Mouse (Mus musculus) stomach, embryonic 14.5 days (tissue): ENCODE results near the gene Cnnm2. TPM values are rescaled to one million over a fixed set of nuclear protein-coding genes. Genes with fewer than 3 reads are reported as not detected.

Experiments
- ATAC-seq: fragments of 200-750 bp; cut with Nextera tagmentation; 2 replicates; pipeline ENCODE4 v1.8.0; 2017; ENCODE audit warnings: low read depth, moderate TSS enrichment; ENCODE audit not compliant: insufficient number of reproducible peaks, insufficient read depth, low FRiP score
- H3K27ac ChIP-seq: fragments of 300-500 bp; sonication (generic); 2 replicates; pipeline ENCODE4 v1.5.1; 2014; ENCODE audit warnings: mild to moderate bottlenecking, low read length, moderate library complexity, mixed read lengths
- H3K27me3 ChIP-seq: fragments of 300-500 bp; sonication (generic); 2 replicates; pipeline ENCODE4 v1.6.1; 2014; ENCODE audit warnings: low read length, control low read depth, mixed read lengths; ENCODE audit not compliant: control insufficient read depth, insufficient read depth
- H3K36me3 ChIP-seq: fragments of 300-500 bp; sonication (generic); 2 replicates; pipeline ENCODE4 v1.6.1; 2014; ENCODE audit warnings: mild to moderate bottlenecking, control low read depth, low read length, moderate library complexity, mixed read lengths; ENCODE audit not compliant: control insufficient read depth, insufficient read depth
- H3K4me1 ChIP-seq: fragments of 300-500 bp; sonication (generic); 2 replicates; pipeline ENCODE4 v1.6.1; 2014; ENCODE audit warnings: low read length, control low read depth, mixed read lengths; ENCODE audit not compliant: control insufficient read depth, insufficient read depth
- H3K4me2 ChIP-seq: fragments of 300-500 bp; sonication (generic); replicated peaks from 2 replicates; pipeline ENCODE4 v1.6.1; 2014; ENCODE audit warnings: low read depth, low read length, control low read depth
- H3K4me3 ChIP-seq: fragments of 300-500 bp; sonication (generic); 2 replicates; pipeline ENCODE4 v1.5.1; 2014; ENCODE audit warnings: low read depth, low read length, control low read depth
- H3K9ac ChIP-seq: fragments of 300-500 bp; sonication (generic); replicated peaks from 2 replicates; pipeline ENCODE4 v1.6.1; 2014; ENCODE audit warnings: low read depth, mild to moderate bottlenecking, control low read depth, low read length, moderate library complexity, mixed read lengths
- H3K9me3 ChIP-seq: fragments of 300-500 bp; sonication (generic); 2 replicates; pipeline ENCODE4 v1.6.1; 2016; ENCODE audit warnings: low read depth, low read length, control low read depth; ENCODE audit not compliant: control insufficient read depth
- WGBS: fragments of 180-500 bp; shearing (Covaris S2); extraction: QIAGEN DNeasy Blood & Tissue Kit; methylation state at CpG from one replicate; pipeline ENCODE4 v1.1.7; 2014; 5-methylcytosine and 5-hydroxymethylcytosine counted together
- polyA plus RNA-seq: library from polyadenylated mRNA; unstranded; fragments of >200 nt; fragmentation: Nextera tagmentation; extraction: Ambion mirVana; gene quantifications from 2 replicates; pipeline ENCODE4 v1.2.1, GENCODE M21; 2014

Cnnm2 gene
- polyA plus RNA-seq, 1 experiment from 2014 or later = 2.5 TPM

DNA sequence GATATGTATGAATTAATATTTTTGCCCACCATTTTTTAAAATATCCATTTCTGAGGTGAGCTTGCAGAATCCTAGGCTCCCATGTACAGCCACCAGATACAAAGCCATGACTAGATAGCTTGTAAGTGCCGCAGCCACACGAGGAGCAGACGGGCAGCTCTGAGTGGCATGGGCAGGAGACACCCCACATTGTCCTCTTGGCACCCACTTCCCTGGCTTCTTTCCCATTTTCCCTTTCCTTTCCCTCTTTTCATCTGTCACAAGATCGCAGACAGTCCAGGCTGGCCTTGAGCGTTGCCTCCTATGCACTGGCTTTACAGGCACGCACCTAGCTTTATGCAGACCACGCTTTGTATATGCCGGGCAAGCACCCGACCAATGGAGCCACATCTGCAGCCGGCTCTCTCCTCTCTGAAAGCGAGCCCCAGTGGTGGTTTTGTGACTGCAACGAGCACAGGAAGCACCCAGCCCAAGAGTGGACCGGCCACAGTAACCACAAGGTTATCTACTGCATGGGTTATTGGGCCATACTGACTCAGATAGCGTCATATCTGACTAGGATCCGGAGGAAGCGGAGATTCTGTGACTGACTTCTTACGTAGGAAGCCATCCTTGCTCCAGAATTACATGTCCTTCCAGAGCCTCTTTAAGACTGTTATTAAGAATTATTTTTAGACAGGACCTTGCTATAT is 102.0 kb downstream of the Cnnm2 start:
- Histone ChIP-seq H3K27me3 (no peaks in the 10 kb centered on the region), H3K9ac (no peak overlapping the region), H3K9me3 (no peaks in the 10 kb centered on the region), H3K4me3 (no peak overlapping the region), H3K27ac (no peak overlapping the region), H3K4me2 (no peak overlapping the region), H3K4me1 (peaks cover 7% of the 10 kb centered on the region; the same call in 1 of the 2 replicates), H3K36me3 (no peaks in the 10 kb centered on the region)
- no peak for ATAC-seq
- WGBS = 81% methylated on average over 17 of the region's 17 CpGs

DNA sequence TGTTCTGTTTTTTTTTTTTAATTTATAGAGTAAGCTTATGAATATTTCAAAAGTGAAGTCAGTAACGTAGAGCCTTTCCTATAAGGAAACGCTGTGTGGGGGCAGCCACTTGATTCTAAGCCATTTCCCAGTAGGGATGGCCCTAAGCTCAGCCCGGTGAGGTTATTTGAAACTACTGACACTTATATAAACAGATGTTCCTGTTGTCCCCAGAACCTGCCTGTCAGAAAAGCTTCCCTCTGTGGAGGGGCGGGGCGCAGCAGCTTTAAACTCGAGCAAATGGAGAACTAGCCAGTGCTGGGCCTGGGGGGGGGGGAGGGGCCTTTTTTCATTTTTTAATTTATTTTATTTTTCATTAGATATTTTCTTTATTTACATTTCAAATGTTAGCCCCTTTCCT is 102.7 kb downstream of the Cnnm2 start:
- no peak for ATAC-seq
- WGBS = 37% methylated on average over 6 of the region's 6 CpGs
- H3K9ac ChIP-seq = no peak overlapping the region
- no peaks in the 10 kb centered on the region for H3K27me3 ChIP-seq
- no peaks in the 10 kb centered on the region for H3K9me3 ChIP-seq
- H3K4me2 ChIP-seq = no peak overlapping the region
- H3K4me1 ChIP-seq = peaks cover 7% of the 10 kb centered on the region; the same call in 1 of the 2 replicates
- H3K36me3 ChIP-seq = no peaks in the 10 kb centered on the region
- H3K4me3 ChIP-seq = no peak overlapping the region
- no peak overlapping the region for H3K27ac ChIP-seq

DNA sequence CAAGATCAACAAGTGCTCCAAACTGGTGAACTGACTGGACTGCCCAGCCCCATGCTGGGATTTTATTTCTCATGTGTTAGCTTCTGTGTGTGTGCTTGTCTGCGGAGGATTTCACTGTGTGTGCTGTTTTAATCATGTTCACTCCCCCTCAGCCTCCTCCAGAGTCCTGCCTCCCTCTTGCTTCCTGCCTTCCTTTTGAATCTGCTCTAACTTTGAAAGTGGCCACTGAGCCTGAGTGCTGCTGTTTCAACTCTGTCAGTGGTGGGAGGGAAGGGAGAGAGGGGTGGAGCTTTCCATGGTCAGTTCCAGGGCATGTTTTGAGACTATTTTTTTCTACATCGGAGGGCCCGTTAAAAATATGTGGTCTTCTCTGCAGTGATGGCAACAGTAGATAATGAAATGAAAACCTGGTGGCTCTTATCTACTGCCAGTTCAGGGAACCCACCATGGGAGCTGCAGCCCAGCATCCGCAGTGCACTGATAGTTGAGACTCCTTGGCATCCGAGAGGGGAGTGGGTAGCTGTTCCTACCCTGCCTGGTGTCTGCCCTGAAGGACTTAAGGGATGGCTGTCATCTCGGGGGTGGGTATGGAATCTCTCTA is 103.4 kb downstream of the Cnnm2 start:
- peaks cover 7% of the 10 kb centered on the region; the same call in 1 of the 2 replicates for H3K4me1 ChIP-seq
- ATAC-seq = no peak
- H3K36me3 ChIP-seq = no peaks in the 10 kb centered on the region
- H3K9ac ChIP-seq = no peak overlapping the region
- H3K4me3 ChIP-seq = no peak overlapping the region
- H3K4me2 ChIP-seq = no peak overlapping the region
- no peaks in the 10 kb centered on the region for H3K9me3 ChIP-seq
- 52% methylated on average over 6 of the region's 6 CpGs for WGBS
- no peak overlapping the region for H3K27ac ChIP-seq
- no peaks in the 10 kb centered on the region for H3K27me3 ChIP-seq

DNA sequence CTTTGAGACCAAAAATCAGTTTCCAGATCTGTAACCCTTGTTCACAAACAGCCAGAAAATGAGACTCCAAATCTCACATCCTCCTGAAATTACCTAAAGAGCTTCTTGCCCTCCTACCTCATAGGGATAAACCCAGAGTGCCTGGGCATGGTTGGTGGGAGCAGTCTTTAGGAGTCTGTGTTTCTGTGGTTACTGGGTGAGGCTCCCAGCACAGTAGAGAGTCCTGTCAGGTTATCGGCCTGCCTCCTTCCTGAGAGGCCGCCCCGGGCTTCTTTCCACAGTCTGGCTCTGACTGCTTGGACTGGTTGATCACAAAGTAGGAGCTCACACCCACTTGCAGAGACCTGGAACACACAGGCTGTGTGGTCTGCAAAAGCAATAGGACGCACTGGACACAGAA is 104.0 kb downstream of the Cnnm2 start:
- Histone ChIP-seq H3K4me3 (no peak overlapping the region), H3K9me3 (no peaks in the 10 kb centered on the region), H3K27ac (no peak overlapping the region), H3K4me1 (peaks cover 7% of the 10 kb centered on the region; the same call in 1 of the 2 replicates), H3K27me3 (no peaks in the 10 kb centered on the region), H3K4me2 (no peak overlapping the region), H3K36me3 (no peaks in the 10 kb centered on the region), H3K9ac (no peak overlapping the region)
- 68% methylated on average over 4 of the region's 4 CpGs for WGBS
- no peak for ATAC-seq

DNA sequence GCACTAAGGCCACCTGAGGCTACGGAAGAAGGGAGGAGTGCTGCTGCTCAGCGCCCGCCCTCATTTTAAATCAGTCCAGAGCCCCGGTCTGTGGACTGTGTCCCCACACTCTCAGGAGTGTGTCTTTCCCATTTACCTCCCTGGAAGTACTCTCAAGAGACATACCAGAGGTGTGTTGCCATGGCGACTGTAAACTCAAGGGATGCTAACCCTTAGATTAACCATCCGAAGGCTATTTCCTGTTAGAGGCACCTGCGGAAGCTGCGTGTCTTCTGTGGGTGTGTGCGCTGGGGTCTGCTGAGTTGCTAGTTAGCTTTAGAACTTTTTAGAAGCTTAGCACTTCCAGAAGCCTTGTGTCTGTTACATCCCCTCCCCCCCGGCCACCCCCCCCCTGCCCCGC is 107.7 kb downstream of the Cnnm2 start:
- WGBS = 55% methylated on average over 11 of the region's 11 CpGs
- H3K9me3 ChIP-seq = no peaks in the 10 kb centered on the region
- H3K27me3 ChIP-seq = no peaks in the 10 kb centered on the region

DNA sequence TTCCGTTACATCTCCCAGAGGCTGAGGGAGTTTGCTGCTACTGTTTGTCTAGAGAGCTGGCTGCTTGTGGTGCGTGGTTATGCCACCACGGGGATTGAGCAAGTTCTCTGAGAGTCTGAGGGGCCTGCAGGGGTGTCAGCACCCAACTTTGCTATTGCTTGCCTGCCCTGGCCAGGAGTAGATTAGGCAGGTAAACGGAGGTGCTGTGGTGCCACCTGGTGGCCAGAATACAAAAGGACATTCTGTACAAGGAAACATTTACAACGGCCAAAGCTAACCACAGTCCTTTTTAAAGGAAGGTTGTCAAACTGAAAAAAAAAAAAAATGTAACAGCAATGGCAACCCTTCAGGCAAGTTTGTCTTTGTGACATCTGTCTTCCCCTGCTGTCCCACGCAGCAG is 108.1 kb downstream of the Cnnm2 start:
- no peak overlapping the region for H3K4me3 ChIP-seq
- no peak overlapping the region for H3K9ac ChIP-seq
- H3K4me1 ChIP-seq = no peaks in the 10 kb centered on the region
- H3K27ac ChIP-seq = no peak overlapping the region
- no peaks in the 10 kb centered on the region for H3K36me3 ChIP-seq
- no peak overlapping the region for H3K4me2 ChIP-seq
- peak; percentile 61; the same call in 1 of the 2 replicates for ATAC-seq
- no peaks in the 10 kb centered on the region for H3K9me3 ChIP-seq
- no peaks in the 10 kb centered on the region for H3K27me3 ChIP-seq
- 9% methylated on average over 6 of the region's 6 CpGs for WGBS

More for the DNA sequence above, 107.7 kb downstream of the Cnnm2 start:
- no peaks in the 10 kb centered on the region for H3K4me1 ChIP-seq
- no peak overlapping the region for H3K4me3 ChIP-seq
- no peak overlapping the region for H3K27ac ChIP-seq
- no peak overlapping the region for H3K4me2 ChIP-seq
- no peak; the same call in 1 of the 2 replicates for ATAC-seq
- no peak overlapping the region for H3K9ac ChIP-seq
- no peaks in the 10 kb centered on the region for H3K36me3 ChIP-seq

DNA sequence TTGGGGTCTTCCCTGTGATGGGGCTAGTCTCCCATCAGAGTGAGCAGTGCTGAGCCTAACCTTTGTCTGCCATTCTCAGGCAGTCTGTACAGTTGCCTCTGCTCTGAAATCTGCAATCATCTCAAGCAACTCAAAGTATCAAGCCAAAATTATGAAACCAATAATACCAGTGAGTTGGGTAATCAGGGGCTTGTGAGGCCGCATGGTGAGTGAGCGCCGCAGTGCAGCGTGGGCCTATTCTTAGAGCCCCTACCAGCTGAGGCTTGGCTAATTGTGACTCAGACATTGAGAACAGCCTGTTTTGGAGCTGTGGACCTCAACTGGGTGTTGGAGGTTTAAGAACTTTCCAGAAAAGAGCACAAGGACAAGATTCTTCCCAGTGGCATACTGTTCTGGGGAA is 109.7 kb downstream of the Cnnm2 start:
- Histone ChIP-seq H3K36me3 (no peaks in the 10 kb centered on the region), H3K4me2 (no peak overlapping the region), H3K9ac (no peak overlapping the region), H3K27me3 (no peaks in the 10 kb centered on the region), H3K4me3 (no peak overlapping the region), H3K27ac (no peak overlapping the region), H3K9me3 (no peaks in the 10 kb centered on the region), H3K4me1 (no peaks in the 10 kb centered on the region)
- ATAC-seq = no peak
- WGBS = 89% methylated on average over 4 of the region's 4 CpGs

DNA sequence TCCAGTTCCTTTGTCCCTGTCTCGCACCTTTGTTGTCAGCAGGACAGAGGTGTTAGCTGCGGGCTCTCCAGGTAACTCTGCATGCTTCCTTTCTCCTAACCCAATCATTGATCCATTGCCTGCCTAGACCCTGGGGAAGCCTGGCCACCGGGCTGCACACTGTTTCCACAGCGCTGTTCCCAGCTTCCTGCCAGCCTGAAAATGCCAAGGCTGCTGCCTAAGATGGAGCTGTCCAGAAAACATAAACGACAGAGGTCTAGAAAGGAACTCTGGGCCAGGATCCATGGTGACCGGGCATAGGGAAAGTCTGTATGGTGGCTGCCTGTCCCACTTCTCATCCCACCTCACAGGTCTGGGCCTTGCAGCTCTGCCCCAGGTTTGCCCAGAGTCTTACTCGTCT is 110.3 kb downstream of the Cnnm2 start:
- H3K4me1 ChIP-seq = no peaks in the 10 kb centered on the region
- no peaks in the 10 kb centered on the region for H3K9me3 ChIP-seq
- no peak for ATAC-seq
- H3K27ac ChIP-seq = no peak overlapping the region
- H3K36me3 ChIP-seq = no peaks in the 10 kb centered on the region
- no peak overlapping the region for H3K9ac ChIP-seq
- H3K27me3 ChIP-seq = no peaks in the 10 kb centered on the region
- WGBS = 69% methylated on average over 7 of the region's 7 CpGs
- no peak overlapping the region for H3K4me2 ChIP-seq
- no peak overlapping the region for H3K4me3 ChIP-seq
